Mouse (Mus musculus) E14TG2a.4 (cell line): Measurements from ENCODE around the gene Zkscan5.

Experiments used
- CTCF ChIP-seq: conservative IDR thresholded peaks from 2 replicates; pipeline ENCODE4 v1.5.1; 2014; ENCODE audit warnings: low read length
- NANOG ChIP-seq: IDR thresholded peaks from 2 replicates; pipeline ENCODE4 v1.6.1; 2014; ENCODE audit warnings: borderline replicate concordance, low read length, mixed read lengths
- POU5F1 ChIP-seq: IDR thresholded peaks from 2 replicates; pipeline ENCODE4 v1.6.1; 2014; ENCODE audit warnings: low read length, borderline replicate concordance

- TF ChIP-seq CTCF (peak; percentile 39), NANOG (no peak), POU5F1 (no peak)
Measured at GRCm38 (mm10) chr5:145234636-145235035, 30.3 kb downstream of the Zkscan5 start.
